Mouse (Mus musculus): ENCODE measurements around the gene Cnn3. TPM values are rescaled to one million over a fixed set of nuclear protein-coding genes. Genes with fewer than 3 reads are reported as not detected.

The Cnn3 gene
- polyA plus RNA-seq, 1 experiment from 2014 or later: 128 TPM

DNA sequence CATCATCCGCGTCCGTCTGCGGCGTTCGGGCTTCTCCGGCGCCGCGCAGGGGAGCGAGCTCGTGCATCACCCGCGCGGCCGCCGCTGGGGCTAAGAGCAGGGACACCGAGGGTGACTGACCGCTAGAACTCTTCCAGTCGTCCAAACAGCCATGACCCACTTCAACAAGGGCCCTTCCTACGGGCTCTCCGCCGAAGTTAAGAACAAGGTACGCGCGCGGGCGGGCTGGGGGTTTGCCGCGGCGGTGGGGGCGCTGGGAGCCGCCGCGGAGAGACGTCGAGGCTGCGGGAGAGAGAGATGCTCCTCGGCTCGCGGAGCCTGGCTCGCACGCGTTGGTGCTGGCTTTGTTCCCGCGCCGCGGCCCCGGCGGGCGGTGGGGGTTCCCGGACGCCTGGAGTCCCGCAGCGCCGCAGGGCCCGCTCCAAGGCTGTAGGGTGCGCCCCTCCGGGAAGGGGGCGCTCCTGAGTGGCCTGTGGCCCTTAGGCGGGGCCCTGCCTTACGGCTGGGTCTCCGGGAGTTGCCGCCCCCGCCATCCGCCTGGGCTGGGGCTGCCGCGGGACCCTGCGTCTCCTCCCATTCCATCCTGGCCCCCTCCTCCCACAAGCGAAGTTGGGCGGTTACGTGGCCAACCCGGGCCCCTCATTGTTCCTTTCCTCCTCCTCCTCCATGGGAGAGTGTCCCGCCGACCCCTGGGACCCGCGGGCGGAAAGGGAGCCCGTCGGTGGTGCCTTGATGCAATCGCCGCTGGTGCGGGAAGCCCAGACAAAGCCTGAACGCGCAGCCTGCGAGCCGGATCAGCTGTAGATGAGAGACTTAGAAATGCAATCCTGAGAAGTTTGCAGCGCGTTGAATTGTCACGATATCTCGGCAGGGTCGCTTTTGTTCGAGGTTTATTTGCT lies 573 bp downstream of the Cnn3 start:
- peak; percentile 60 for ATAC-seq

DNA sequence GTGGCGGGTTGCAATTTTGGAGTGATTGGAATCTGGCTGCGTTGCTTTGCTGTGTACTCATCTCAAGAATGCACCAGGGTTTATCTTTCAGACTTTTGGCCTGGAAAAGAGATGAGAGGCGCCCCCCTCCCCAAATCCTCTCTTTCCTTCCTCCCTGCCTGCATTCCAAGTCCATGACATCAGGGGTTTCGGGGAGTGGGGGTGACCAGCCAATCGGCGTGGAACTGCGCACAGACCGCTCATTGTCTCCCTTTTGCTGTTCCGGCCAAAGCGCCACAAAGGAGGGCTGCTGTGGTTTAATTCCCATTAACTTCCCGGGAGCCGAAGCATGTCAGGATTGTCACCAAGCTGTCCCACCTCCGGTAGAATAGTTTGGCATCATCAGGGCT lies 1.2 kb downstream of the Cnn3 start:
- Histone ChIP-seq H3K27ac (ENCODE audit: low read depth) (peak overlapping the region; percentile 94), H3K9ac (replicated peaks) (peak overlapping the region; percentile 81), H3K36me3 (replicated peaks; ENCODE audit: insufficient read depth, low read length) (no peaks in the 10 kb centered on the region), H3K4me1 (ENCODE audit: insufficient read depth) (peaks cover 9% of the 10 kb centered on the region), H3K4me2 (ENCODE audit: low read depth, low read length) (peak overlapping the region; percentile 78), H3K27me3 (ENCODE audit: insufficient read depth, low read length) (no peaks in the 10 kb centered on the region), H3K4me3 (ENCODE audit: low read depth, low read length) (peak overlapping the region; percentile 57), H3K9me3 (ENCODE audit: low read length) (no peaks in the 10 kb centered on the region)
- WGBS (ENCODE audit: insufficient replicate concordance): 1% methylated on average over 13 of the region's 13 CpGs
- no peak for ATAC-seq
- TF ChIP-seq CTCF (IDR thresholded peaks at IDR 0.05; ENCODE audit: low read depth): no peak
- peak; percentile 56 for DNase-seq

More for the DNA sequence above, 573 bp downstream of the Cnn3 start:
- Histone ChIP-seq H3K9ac (replicated peaks) (peak overlapping the region; percentile 81), H3K4me2 (ENCODE audit: low read depth, low read length) (peak overlapping the region; percentile 78), H3K36me3 (replicated peaks; ENCODE audit: insufficient read depth, low read length) (no peaks in the 10 kb centered on the region), H3K27ac (ENCODE audit: low read depth) (peak overlapping the region; percentile 94), H3K27me3 (ENCODE audit: insufficient read depth, low read length) (no peaks in the 10 kb centered on the region), H3K4me1 (ENCODE audit: insufficient read depth) (peaks cover 9% of the 10 kb centered on the region), H3K9me3 (ENCODE audit: low read length) (no peaks in the 10 kb centered on the region), H3K4me3 (ENCODE audit: low read depth, low read length) (peak overlapping the region; percentile 57)
- DNase-seq: peak; percentile 79
- TF ChIP-seq CTCF (IDR thresholded peaks at IDR 0.05; ENCODE audit: low read depth) (peak; percentile 58), EP300 (IDR thresholded peaks at IDR 0.05; ENCODE audit: low read depth) (no peak)
- under 1% methylated on average over 75 of the region's 93 CpGs for WGBS (ENCODE audit: insufficient replicate concordance)

DNA sequence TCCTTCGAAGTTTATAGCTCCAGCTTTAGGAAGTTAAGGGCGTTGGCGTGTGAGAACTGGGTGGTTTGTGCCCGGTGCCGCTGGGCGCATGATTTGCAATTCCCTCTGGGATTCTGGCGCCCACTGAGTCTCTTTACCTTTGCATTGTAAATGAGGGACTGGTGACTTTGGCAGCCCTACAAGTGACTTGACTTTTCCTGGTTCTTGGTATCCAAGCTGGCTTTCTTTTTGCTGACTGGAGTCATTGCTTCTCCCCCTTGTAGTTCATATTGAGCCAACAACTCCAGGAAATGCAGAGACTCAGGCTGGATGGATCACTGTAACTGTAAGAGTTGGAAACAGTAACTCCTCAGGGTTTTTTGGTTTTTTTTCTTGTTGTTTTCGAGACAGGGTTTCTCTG lies 1.9 kb downstream of the Cnn3 start:
- DNase-seq (peak; percentile 35), ATAC-seq (no peak)
- no peak for TF ChIP-seq CTCF (IDR thresholded peaks at IDR 0.05; ENCODE audit: low read depth)
- no peak for TF ChIP-seq EP300 (IDR thresholded peaks at IDR 0.05; ENCODE audit: low read depth)
- H3K4me2 ChIP-seq (ENCODE audit: low read depth, low read length): peak overlapping the region; percentile 78
- H3K27ac ChIP-seq (ENCODE audit: low read depth): peak overlapping the region; percentile 94
- peak overlapping the region; percentile 57 for H3K4me3 ChIP-seq (ENCODE audit: low read depth, low read length)
- no peaks in the 10 kb centered on the region for H3K36me3 ChIP-seq (replicated peaks; ENCODE audit: insufficient read depth, low read length)
- H3K9ac ChIP-seq (replicated peaks): peak overlapping the region; percentile 81
- H3K4me1 ChIP-seq (ENCODE audit: insufficient read depth): peaks cover 11% of the 10 kb centered on the region
- H3K27me3 ChIP-seq (ENCODE audit: insufficient read depth, low read length): no peaks in the 10 kb centered on the region
- no peaks in the 10 kb centered on the region for H3K9me3 ChIP-seq (ENCODE audit: low read length)
- 9% methylated on average over 8 of the region's 8 CpGs for WGBS (ENCODE audit: insufficient replicate concordance)

DNA sequence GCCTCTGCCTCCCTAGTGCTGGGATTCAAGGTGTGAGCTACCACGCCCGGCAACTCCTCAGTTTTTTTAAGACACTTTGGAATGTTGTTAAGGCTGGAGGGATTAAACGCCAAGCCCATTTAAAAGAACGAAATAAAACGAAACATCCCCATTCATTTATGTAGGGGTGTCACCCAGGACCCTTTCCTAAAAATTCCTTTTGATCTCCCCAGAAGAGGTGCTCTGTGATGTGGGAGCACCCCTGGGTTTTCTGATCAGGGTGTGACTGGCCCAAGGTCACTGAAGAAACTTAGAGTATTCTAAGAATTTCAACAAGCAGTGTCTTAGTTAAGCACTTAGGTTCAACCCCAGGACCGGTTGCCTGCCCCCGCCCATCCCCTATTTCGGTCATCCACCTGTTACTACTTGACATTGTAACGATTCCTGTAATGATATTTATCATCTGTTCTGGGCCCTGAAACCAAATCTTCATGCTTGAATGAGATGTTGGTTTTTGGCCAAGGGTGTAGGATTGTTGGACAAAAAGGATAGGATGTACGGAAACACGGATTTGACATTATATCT lies 2.5 kb downstream of the Cnn3 start:
- ATAC-seq (no peak), DNase-seq (no peak)
- Histone ChIP-seq H3K4me2 (ENCODE audit: low read depth, low read length) (peak overlapping the region; percentile 78), H3K36me3 (replicated peaks; ENCODE audit: insufficient read depth, low read length) (no peaks in the 10 kb centered on the region), H3K27ac (ENCODE audit: low read depth) (no peak overlapping the region), H3K4me1 (ENCODE audit: insufficient read depth) (peaks cover 12% of the 10 kb centered on the region), H3K4me3 (ENCODE audit: low read depth, low read length) (peak overlapping the region; percentile 57), H3K9me3 (ENCODE audit: low read length) (no peaks in the 10 kb centered on the region), H3K27me3 (ENCODE audit: insufficient read depth, low read length) (no peaks in the 10 kb centered on the region), H3K9ac (replicated peaks) (no peak overlapping the region)
- 65% methylated on average over 11 of the region's 11 CpGs for WGBS (ENCODE audit: insufficient replicate concordance)
- TF ChIP-seq EP300 (IDR thresholded peaks at IDR 0.05; ENCODE audit: low read depth): no peak

DNA sequence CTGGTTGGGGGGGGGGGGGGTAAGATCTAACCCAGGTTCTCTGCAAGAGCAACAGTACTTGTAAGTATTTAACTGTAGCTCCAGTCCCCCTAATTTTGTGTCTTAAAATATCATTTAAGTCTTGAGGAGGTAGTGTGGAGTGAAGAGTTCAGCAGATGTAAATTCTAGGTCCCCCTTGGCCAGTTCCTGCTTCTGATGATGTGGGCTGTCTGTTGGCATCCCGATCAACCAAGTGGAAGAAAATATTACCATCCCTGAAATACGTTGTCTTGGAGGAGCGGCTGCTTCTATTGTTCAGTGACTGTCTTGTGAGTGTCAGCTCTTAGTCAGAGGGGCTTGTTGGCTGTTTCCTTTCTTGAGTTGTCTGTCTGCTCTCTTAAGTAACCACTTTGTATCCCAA lies 3.2 kb downstream of the Cnn3 start:
- H3K4me3 ChIP-seq (ENCODE audit: low read depth, low read length): no peak overlapping the region
- no peaks in the 10 kb centered on the region for H3K27me3 ChIP-seq (ENCODE audit: insufficient read depth, low read length)
- no peak overlapping the region for H3K27ac ChIP-seq (ENCODE audit: low read depth)
- peaks cover 19% of the 10 kb centered on the region for H3K4me1 ChIP-seq (ENCODE audit: insufficient read depth)
- H3K4me2 ChIP-seq (ENCODE audit: low read depth, low read length): peak overlapping the region; percentile 78; the same call in 1 of the 2 replicates
- WGBS (ENCODE audit: insufficient replicate concordance): 73% methylated on average over 3 of the region's 3 CpGs
- H3K9me3 ChIP-seq (ENCODE audit: low read length): no peaks in the 10 kb centered on the region
- TF ChIP-seq CTCF (IDR thresholded peaks at IDR 0.05; ENCODE audit: low read depth) (no peak), EP300 (IDR thresholded peaks at IDR 0.05; ENCODE audit: low read depth) (no peak)
- H3K36me3 ChIP-seq (replicated peaks; ENCODE audit: insufficient read depth, low read length): no peaks in the 10 kb centered on the region
- DNase-seq (no peak), ATAC-seq (no peak)
- H3K9ac ChIP-seq (replicated peaks): no peak overlapping the region

DNA sequence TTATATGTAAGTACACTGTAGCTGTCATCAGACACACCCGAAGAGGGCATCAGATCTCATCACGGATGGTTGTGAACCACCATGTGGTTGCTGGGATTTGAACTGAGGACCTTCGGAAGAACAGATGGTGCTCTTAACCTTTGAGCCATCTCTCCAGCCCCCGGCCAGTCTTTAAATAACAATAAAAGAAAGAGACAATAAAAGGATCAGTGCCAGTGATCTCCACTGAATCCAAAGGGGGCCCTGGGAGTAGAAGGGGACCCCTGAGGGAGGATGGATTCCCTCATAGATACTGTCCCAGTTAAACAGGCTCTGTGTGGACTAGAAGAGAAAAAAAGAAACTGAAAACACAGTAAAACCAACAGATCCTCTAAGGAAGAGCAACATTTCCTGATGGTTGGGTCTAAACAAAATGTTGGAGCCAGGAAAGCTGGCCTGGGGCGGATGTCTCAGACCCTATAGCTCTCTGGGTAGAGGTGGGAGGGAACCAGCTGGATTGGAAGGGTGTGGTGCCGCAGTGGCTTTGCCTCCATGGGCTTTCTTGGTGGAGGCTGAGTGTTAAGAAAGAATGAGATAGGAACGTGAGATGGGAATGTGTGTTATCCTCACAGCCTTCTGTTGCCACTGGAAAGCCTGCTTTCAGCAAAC lies 4.1 kb downstream of the Cnn3 start:
- no peaks in the 10 kb centered on the region for H3K27me3 ChIP-seq (ENCODE audit: insufficient read depth, low read length)
- ATAC-seq: no peak
- no peaks in the 10 kb centered on the region for H3K9me3 ChIP-seq (ENCODE audit: low read length)
- H3K27ac ChIP-seq (ENCODE audit: low read depth): no peak overlapping the region
- DNase-seq: no peak
- H3K4me2 ChIP-seq (ENCODE audit: low read depth, low read length): no peak overlapping the region
- H3K4me3 ChIP-seq (ENCODE audit: low read depth, low read length): no peak overlapping the region
- TF ChIP-seq CTCF (IDR thresholded peaks at IDR 0.05; ENCODE audit: low read depth) (no peak), EP300 (IDR thresholded peaks at IDR 0.05; ENCODE audit: low read depth) (no peak)
- 67% methylated on average over 7 of the region's 7 CpGs for WGBS (ENCODE audit: insufficient replicate concordance)
- H3K4me1 ChIP-seq (ENCODE audit: insufficient read depth): peaks cover 28% of the 10 kb centered on the region
- no peaks in the 10 kb centered on the region for H3K36me3 ChIP-seq (replicated peaks; ENCODE audit: insufficient read depth, low read length)
- H3K9ac ChIP-seq (replicated peaks): no peak overlapping the region

All from liver, postnatal 0 days (tissue).